ENCODE assay signal across 23 mouse cellular contexts in the genomic region with DNA sequence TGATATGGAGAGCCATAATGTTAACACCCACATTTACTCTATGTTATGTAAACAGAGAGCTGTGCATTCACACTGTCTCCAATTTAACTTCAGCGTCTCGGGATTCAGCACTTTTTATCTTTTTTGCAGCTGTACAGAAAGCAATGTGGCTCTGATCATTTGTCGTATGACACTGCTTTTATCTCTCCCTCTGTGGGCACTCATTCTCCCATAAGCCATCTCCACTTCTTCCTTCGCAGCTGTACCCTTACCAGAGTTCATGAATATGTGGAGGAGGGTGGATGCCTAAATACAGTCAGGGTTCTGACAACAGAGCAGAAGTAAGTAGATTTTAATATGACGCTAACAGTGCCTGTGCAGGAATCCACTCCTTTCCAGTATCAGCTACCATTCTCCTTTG.
"Had no signal": no experiment of that assay in that cellular context is flagged by ENCODE, and none has a peak within 500 bp of the region (broad histone marks: within the 10 kb centered on the region; RNA-seq: fewer than 3 reads in every experiment).

No protein-coding gene starts in this region.

- H3K9me3 ChIP-seq: heart, embryonic 10.5 days; heart, embryonic 12.5 days; hindbrain, embryonic 13.5 days; intestine, embryonic 15.5 days; limb, embryonic 10.5 days; limb, embryonic 12.5 days; liver, embryonic 13.5 days had no signal

- H3K9ac ChIP-seq: heart, embryonic 12.5 days; hindbrain, embryonic 13.5 days; intestine, embryonic 15.5 days; limb, embryonic 12.5 days; liver, embryonic 13.5 days had no signal

- ATAC-seq: hindbrain, embryonic 16.5 days; inflammation-experienced regulatory T-cells, adult 6 months; intestine, embryonic 15.5 days; intestine, postnatal 0 days had no signal

- DNase-seq: gastrocnemius, postnatal 14 days; gastrocnemius, postnatal 36 days; heart, adult 18-20 months; heart, postnatal 10 days; kidney, adult 18-20 months; kidney, adult 8-10 months; kidney, postnatal 10 days; kidney, postnatal 25 days; kidney, postnatal 4 days; liver; liver, embryonic 13.5 days had no signal

- H3K36me3 ChIP-seq: heart, embryonic 10.5 days; heart, embryonic 12.5 days; hindbrain, embryonic 13.5 days; intestine, embryonic 15.5 days; limb, embryonic 10.5 days; limb, embryonic 12.5 days; liver, embryonic 13.5 days had no signal

- H3K27ac ChIP-seq: heart, embryonic 10.5 days; hindbrain, embryonic 13.5 days; intestine, embryonic 15.5 days; layer of hippocampus, adult 2 months; left cerebral cortex, adult 2 months; limb, embryonic 10.5 days; limb, embryonic 12.5 days; liver, embryonic 13.5 days had no signal

- H3K4me2 ChIP-seq: heart, embryonic 12.5 days; hindbrain, embryonic 13.5 days; intestine, embryonic 15.5 days; limb, embryonic 12.5 days; liver, embryonic 11.5 days; liver, embryonic 13.5 days had no signal

- H3K4me1 ChIP-seq: heart, embryonic 12.5 days; hindbrain, embryonic 13.5 days; intestine, embryonic 15.5 days; limb, embryonic 12.5 days; liver, embryonic 13.5 days had no signal

- H3K4me3 ChIP-seq: heart, embryonic 10.5 days; heart, embryonic 12.5 days; hindbrain, embryonic 13.5 days; intestine, embryonic 15.5 days; layer of hippocampus, adult 2 months; left cerebral cortex, adult 2 months; limb, embryonic 10.5 days; limb, embryonic 12.5 days; liver, embryonic 13.5 days had no signal

- H3K27me3 ChIP-seq: heart, embryonic 12.5 days; hindbrain, embryonic 13.5 days; intestine, embryonic 15.5 days; limb, embryonic 12.5 days; liver, embryonic 13.5 days had no signal
